Mouse (Mus musculus): ENCODE data around the gene Cxcl2. TPM values are rescaled to one million over a fixed set of nuclear protein-coding genes. Genes with fewer than 3 reads are reported as not detected.

Gene Cxcl2
- total RNA-seq, 2 experiments from 2014 or later, result not detected

Other genes starting within 250 kb of the Cxcl2 start
- under 1 TPM; 0.56 to 0.67 TPM for gene Cxcl5, start 144.5 kb upstream of the Cxcl2 start, total RNA-seq (2021)
- gene Ppbp, start 135.4 kb upstream of the Cxcl2 start, total RNA-seq (2021), result under 1 TPM in 1 of 2 experiments, not detected in 1; 0.41 TPM
- gene Pf4, start 131.4 kb upstream of the Cxcl2 start, total RNA-seq (2021), result 1 to 10 TPM; 1.2 to 1.4 TPM
- gene Cxcl3, start 117.8 kb upstream of the Cxcl2 start, total RNA-seq (2021), result under 1 TPM in 1 of 2 experiments, not detected in 1; 0.17 TPM
- not detected for gene Cxcl15, start 109.3 kb upstream of the Cxcl2 start, total RNA-seq (2021)
- gene Cxcl1, start 12.6 kb upstream of the Cxcl2 start, total RNA-seq (2021), result under 1 TPM; 0.27 to 0.36 TPM
- gene Mthfd2l, start 27.2 kb downstream of the Cxcl2 start, total RNA-seq (2021), result 10 to 100 TPM; 18.8 to 20.3 TPM
- gene Epgn, start 123.6 kb downstream of the Cxcl2 start, total RNA-seq (2021), result under 1 TPM; 0.35 to 0.58 TPM
- not detected for gene Ereg, start 170.8 kb downstream of the Cxcl2 start, total RNA-seq (2021)
- under 1 TPM in 1 of 2 experiments, not detected in 1; 0.27 TPM for gene Areg, start 235.7 kb downstream of the Cxcl2 start, total RNA-seq (2021)

Data from layer of hippocampus, adult 18-20 months (tissue).